ENCODE assay signal across 7 mouse cellular contexts in the genomic region with DNA sequence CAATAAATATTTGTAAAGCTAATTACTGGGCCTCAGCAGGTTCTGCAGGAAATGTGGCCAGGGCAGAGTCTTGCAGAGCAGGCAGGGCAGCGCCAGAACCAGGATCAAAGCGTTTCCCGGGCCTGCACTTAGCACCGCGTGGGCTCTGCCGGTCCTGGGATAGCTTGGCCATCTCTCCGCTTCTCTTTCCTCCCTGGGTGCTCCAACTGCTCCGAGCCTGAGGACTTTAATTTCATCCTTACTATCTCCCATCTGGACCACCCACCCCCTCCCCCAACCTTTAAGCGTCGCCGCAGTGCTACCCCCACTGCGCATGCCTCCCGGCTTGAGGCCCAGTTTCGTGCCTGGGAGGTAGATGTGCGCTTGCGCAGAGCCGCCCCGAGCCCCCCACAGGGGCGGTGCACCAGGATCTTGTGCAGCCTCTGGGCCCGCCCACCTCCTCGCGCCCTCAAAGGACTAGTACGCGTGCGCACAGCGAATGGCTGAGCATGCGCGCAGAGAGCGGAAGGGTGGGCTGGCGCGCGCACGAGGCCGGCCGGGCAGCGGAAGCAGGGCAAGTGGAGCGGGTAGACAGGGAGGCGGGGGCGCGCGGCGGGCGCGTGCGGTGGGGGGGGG. TPM values are rescaled to one million over a fixed set of nuclear protein-coding genes. Genes with fewer than 3 reads are reported as not detected.
A peak's percentile ranks its signal among the peaks of the same experiment; 100 is the strongest.
DNase-seq lines count a peak whose midpoint lies in the region; ATAC-seq and TF ChIP-seq lines count a peak whose summit lies in the region.

A gene (plus strand): TSS at position 553 of the 615 bp plus-strand sequence.

- ATAC-seq in intestine, postnatal 0 days = peak; percentile 95
- peak; percentile 94 for ATAC-seq in midbrain, embryonic 12.5 days (ENCODE audit: low FRiP score, low read depth)

- H3K27ac ChIP-seq in embryonic facial prominence, embryonic 10.5 days (replicated peaks) = peak within 1 kb of the TSS; percentile 99
- H3K27ac ChIP-seq in intestine, postnatal 0 days (ENCODE audit: low read depth, low read length) = peak within 1 kb of the TSS; percentile 92
- peak within 1 kb of the TSS; percentile 97 for H3K27ac ChIP-seq in midbrain, embryonic 12.5 days (replicated peaks)
- peak within 1 kb of the TSS; percentile 76 for H3K27ac ChIP-seq in small intestine, adult 2 months (ENCODE audit: insufficient read depth, low read depth, low read length)

- WGBS in embryonic facial prominence, embryonic 10.5 days = under 1% methylated on average over 45 of the region's 45 CpGs
- WGBS in intestine, postnatal 0 days = under 1% methylated on average over 42 of the region's 45 CpGs
- under 1% methylated on average over 45 of the region's 45 CpGs for WGBS in midbrain, embryonic 12.5 days
- WGBS in small intestine, adult 2 months = 2% methylated on average over 37 of the region's 45 CpGs

- peak within 1 kb of the TSS; percentile 69 for H3K4me2 ChIP-seq in intestine, postnatal 0 days (replicated peaks; ENCODE audit: low read depth)
- peak within 1 kb of the TSS; percentile 68 for H3K4me2 ChIP-seq in midbrain, embryonic 12.5 days (replicated peaks)

- no peak for TF ChIP-seq CTCF in intestine, postnatal 0 days (IDR thresholded peaks at IDR 0.05; ENCODE audit: low read depth)
- TF ChIP-seq CTCF in small intestine, adult 2 months (IDR thresholded peaks at IDR 0.05; ENCODE audit: extremely low read depth, insufficient read length, insufficient replicate concordance, low read depth, low read length) = no peak

- peaks cover 23% of the 10 kb centered on the region for H3K4me1 ChIP-seq in embryonic facial prominence, embryonic 10.5 days
- H3K4me1 ChIP-seq in intestine, postnatal 0 days (replicated peaks; ENCODE audit: control insufficient read depth, insufficient read depth, low read length) = no peaks in the 10 kb centered on the region
- peaks cover 26% of the 10 kb centered on the region for H3K4me1 ChIP-seq in midbrain, embryonic 12.5 days
- peaks cover under 1% of the 10 kb centered on the region for H3K4me1 ChIP-seq in small intestine, adult 2 months (ENCODE audit: control insufficient read depth, insufficient read depth, insufficient read length, low read length)

- intact Hi-C loops in left cerebral cortex, postnatal 4 days (cut with DNase I) = no loop called here

- peak within 1 kb of the TSS; percentile 87 for H3K9ac ChIP-seq in intestine, postnatal 0 days (ENCODE audit: low read depth, low read length)
- H3K9ac ChIP-seq in midbrain, embryonic 12.5 days (replicated peaks) = peak within 1 kb of the TSS; percentile 83

- peak; percentile 100 for DNase-seq in adrenal gland, postnatal 10 days
- peak; percentile 100 for DNase-seq in embryonic facial prominence, embryonic 10.5 days (ENCODE audit: low spot score)
- DNase-seq in gonadal fat pad, adult 2 months (ENCODE audit: low read depth) = peak; percentile 70
- peak; percentile 100 for DNase-seq in left cerebral cortex, postnatal 4 days

- no peaks in the 10 kb centered on the region for H3K27me3 ChIP-seq in embryonic facial prominence, embryonic 10.5 days (replicated peaks; ENCODE audit: low read depth, poor library complexity, severe bottlenecking)
- no peaks in the 10 kb centered on the region for H3K27me3 ChIP-seq in intestine, postnatal 0 days (replicated peaks; ENCODE audit: control insufficient read depth, insufficient read depth, low read length)
- no peaks in the 10 kb centered on the region for H3K27me3 ChIP-seq in midbrain, embryonic 12.5 days
- no peaks in the 10 kb centered on the region for H3K27me3 ChIP-seq in small intestine, adult 2 months (ENCODE audit: control insufficient read depth, insufficient read depth, low read length)

- peak within 1 kb of the TSS; percentile 82 for H3K4me3 ChIP-seq in embryonic facial prominence, embryonic 10.5 days
- H3K4me3 ChIP-seq in intestine, postnatal 0 days (ENCODE audit: low read depth, low read length) = peak within 1 kb of the TSS; percentile 81
- H3K4me3 ChIP-seq in midbrain, embryonic 12.5 days = peak within 1 kb of the TSS; percentile 62
- peak within 1 kb of the TSS; percentile 87 for H3K4me3 ChIP-seq in small intestine, adult 2 months (ENCODE audit: low read depth, low read length)

- no peaks in the 10 kb centered on the region for H3K9me3 ChIP-seq in embryonic facial prominence, embryonic 10.5 days
- H3K9me3 ChIP-seq in intestine, postnatal 0 days (ENCODE audit: control insufficient read depth) = no peaks in the 10 kb centered on the region
- H3K9me3 ChIP-seq in midbrain, embryonic 12.5 days = no peaks in the 10 kb centered on the region

- peaks cover 27% of the 10 kb centered on the region for H3K36me3 ChIP-seq in embryonic facial prominence, embryonic 10.5 days (replicated peaks)
- no peaks in the 10 kb centered on the region for H3K36me3 ChIP-seq in intestine, postnatal 0 days (ENCODE audit: control insufficient read depth, insufficient read depth)
- H3K36me3 ChIP-seq in midbrain, embryonic 12.5 days = peaks cover 5% of the 10 kb centered on the region; the same call in 1 of the 2 replicates
- H3K36me3 ChIP-seq in small intestine, adult 2 months (ENCODE audit: control insufficient read depth, insufficient read depth, low read length) = no peaks in the 10 kb centered on the region

- TF ChIP-seq POLR2A in small intestine, adult 2 months (IDR thresholded peaks at IDR 0.05; ENCODE audit: low read depth, low read length) = peak; percentile 79

RNA-seq across cellular contexts. Expression of the gene that starts here (rescaled TPM):
- 10 to 100 TPM; 58.7 to 64.8 TPM for total RNA-seq in adrenal gland, postnatal 10 days (2021)
- 157 and 165 TPM in 2 replicates for polyA plus RNA-seq in embryonic facial prominence, embryonic 10.5 days (2016; fragmentation: Nextera tagmentation; extraction: Ambion mirVana)
- 38.3 and 46.2 TPM in 2 replicates for polyA plus RNA-seq in gonadal fat pad, adult 2 months (2012; rRNA removed)
- polyA plus RNA-seq in intestine, postnatal 0 days (2015; fragmentation: Nextera tagmentation; extraction: Ambion mirVana) = 22.1 and 24.4 TPM in 2 replicates
- total RNA-seq in left cerebral cortex, postnatal 4 days (2021) = 100 to 1,000 TPM; 185 to 186 TPM
- polyA plus RNA-seq in midbrain, embryonic 12.5 days (2016; fragmentation: Nextera tagmentation; extraction: Ambion mirVana) = 178 and 189 TPM in 2 replicates
- polyA plus RNA-seq in small intestine, adult 2 months (2012; rRNA removed) = 19.0 and 34.1 TPM in 2 replicates

Comparison
In these comparisons a context has a peak if more than half of its experiments do, and no peak if none do; other contexts are left out.
1. Peak in every context shown above with its lines: DNase-seq, ATAC-seq, H3K4me3 ChIP-seq and H3K27ac ChIP-seq.